ENCODE assay signal across 8 mouse cellular contexts in genomic region chr8:77535026-77535595, GRCm38 (mm10). TPM values are rescaled to one million over a fixed set of nuclear protein-coding genes. Genes with fewer than 3 reads are reported as not detected.
DNase-seq lines count a peak whose midpoint lies in the region; ATAC-seq lines count a peak whose summit lies in the region.

No protein-coding gene starts in this region.

- H3K4me1 ChIP-seq in heart, embryonic 14.5 days (ENCODE audit: control insufficient read depth in 2 of 2, insufficient read depth in 2 of 2, low read length in 2 of 2): peaks cover 0 to 4% of the 10 kb centered on the region in 2 experiments; a peak in 1 of 4 replicates
- 0 out of 2 replicates have a peak, but pooled peaks cover 4% of the 10 kb centered on the region for H3K4me1 ChIP-seq in hindbrain, embryonic 10.5 days (replicated peaks)

- H3K36me3 ChIP-seq in heart, embryonic 14.5 days (ENCODE audit: control insufficient read depth, insufficient read depth, low read length): no peaks in the 10 kb centered on the region
- no peaks in the 10 kb centered on the region for H3K36me3 ChIP-seq in hindbrain, embryonic 10.5 days

- DNase-seq in heart, adult 8-10 months (ENCODE audit: low spot score): no peak
- DNase-seq in ZHBTc4 (ENCODE audit: low read depth, low spot score): peak; percentile 51
- peak; percentile 25 for DNase-seq in hindbrain, embryonic 10.5 days (ENCODE audit: low spot score)
- DNase-seq in layer of hippocampus, adult 9-10 months (ENCODE audit: low spot score): peak; percentile 37
- DNase-seq in thymus, adult 18-20 months: peak; percentile 24 to 38

- no peak overlapping the region for H3K4me3 ChIP-seq in heart, embryonic 14.5 days (ENCODE audit: control insufficient read depth in 1 of 2, insufficient read depth in 1 of 2, low read depth in 1 of 2, low read length in 2 of 2)
- H3K4me3 ChIP-seq in hindbrain, embryonic 10.5 days: no peak overlapping the region

- H3K9me3 ChIP-seq in heart, embryonic 14.5 days (ENCODE audit: control insufficient read depth, low read length): no peaks in the 10 kb centered on the region
- no peaks in the 10 kb centered on the region for H3K9me3 ChIP-seq in hindbrain, embryonic 10.5 days

- ATAC-seq in heart, embryonic 14.5 days (ENCODE audit: insufficient number of reproducible peaks, insufficient read depth, low FRiP score, low read depth): peak; percentile 26; the same call in 1 of the 2 replicates
- ATAC-seq in common myeloid progenitor, adult 5-6 weeks (replicated peaks; ENCODE audit: low read depth, poor library complexity, severe bottlenecking): peak; percentile 70
- ATAC-seq in megakaryocyte, adult 5-6 weeks (ENCODE audit: poor library complexity, severe bottlenecking): peak; percentile 64

- no peak overlapping the region for H3K27ac ChIP-seq in heart, embryonic 14.5 days (replicated peaks in 1 of 2; ENCODE audit: control insufficient read depth in 1 of 2, insufficient read depth in 1 of 2, low read depth in 2 of 2, low read length in 2 of 2)
- no peak overlapping the region for H3K27ac ChIP-seq in hindbrain, embryonic 10.5 days

- no peak overlapping the region for H3K4me2 ChIP-seq in heart, embryonic 14.5 days (ENCODE audit: low read length)

- 78% methylated on average over 5 of the region's 5 CpGs for WGBS in heart, embryonic 14.5 days
- WGBS in hindbrain, embryonic 10.5 days: 88% methylated on average over 5 of the region's 5 CpGs

- no peak overlapping the region for H3K9ac ChIP-seq in heart, embryonic 14.5 days (ENCODE audit: low read length)

- H3K27me3 ChIP-seq in heart, embryonic 14.5 days (ENCODE audit: control insufficient read depth, insufficient read depth, low read length): no peaks in the 10 kb centered on the region
- H3K27me3 ChIP-seq in hindbrain, embryonic 10.5 days (ENCODE audit: insufficient read depth, poor library complexity, severe bottlenecking): no peaks in the 10 kb centered on the region

RNA-seq across cellular contexts. Expression of gene Prmt9, which starts 14.1 kb away (rescaled TPM):
- 14.7 and 16.7 TPM in 2 replicates for polyA plus RNA-seq in heart, embryonic 14.5 days (2014; fragmentation: Nextera tagmentation; extraction: Ambion mirVana)
- total RNA-seq in heart, adult 8-10 months (2022): 10 to 100 TPM; 10.3 to 11.9 (median 11.1) TPM
- 21.9 and 23.2 TPM in 2 replicates for total RNA-seq in common myeloid progenitor, adult 5-6 weeks (2017)
- 19.5 and 21.9 TPM in 2 replicates for polyA plus RNA-seq in hindbrain, embryonic 10.5 days (2016; fragmentation: Nextera tagmentation; extraction: Ambion mirVana)
- 12.1 and 14.6 TPM in 2 replicates for total RNA-seq in megakaryocyte, adult 5-6 weeks (2015)
- total RNA-seq in megakaryocyte, adult 5-6 weeks (2017): 18.6 and 20.2 TPM in 2 replicates

RNA-seq across cellular contexts. Expression of gene Arhgap10, which starts 17.4 kb away (rescaled TPM):
- polyA plus RNA-seq in heart, embryonic 14.5 days (2014; fragmentation: Nextera tagmentation; extraction: Ambion mirVana): 24.2 and 26.2 TPM in 2 replicates
- 10 to 100 TPM; 48.4 to 53.0 (median 51.7) TPM for total RNA-seq in heart, adult 8-10 months (2022)
- 22.4 and 30.7 TPM in 2 replicates for total RNA-seq in common myeloid progenitor, adult 5-6 weeks (2017)
- 16.0 and 18.8 TPM in 2 replicates for polyA plus RNA-seq in hindbrain, embryonic 10.5 days (2016; fragmentation: Nextera tagmentation; extraction: Ambion mirVana)
- 3.9 and 5.2 TPM in 2 replicates for total RNA-seq in megakaryocyte, adult 5-6 weeks (2015)
- 7.7 and 11.7 TPM in 2 replicates for total RNA-seq in megakaryocyte, adult 5-6 weeks (2017)
